Mouse (Mus musculus) adrenal gland, adult 18-20 months (tissue): ENCODE measurements around the gene Gpc4. TPM values are rescaled to one million over a fixed set of nuclear protein-coding genes. Genes with fewer than 3 reads are reported as not detected.

Source experiments
- DNase-seq, 2 experiments: peaks; one replicate each; pipeline ENCODE4 v3.0.0; 2021 to 2022; ENCODE audit warnings: low spot score in 2 of 2
- total RNA-seq, 2 experiments: library from RNA; stranded (reverse); gene quantifications; 1 replicate in 1 of 2; 2 replicates in 1 of 2; pipeline ENCODE4 v1.2.3; 2021

Gpc4 gene
- total RNA-seq, 2 experiments from 2014 or later, result 78.4 to 212 TPM

- DNase-seq, result no peak
These were observed 125.2 kb downstream of the Gpc4 start for GRCm38 (mm10) chrX:52039875-52040274.

GRCm38 (mm10) chrX:52030146-52030545, 134.9 kb downstream of the Gpc4 start:
- DNase-seq, result no peak

- peak in 1 of 2 experiments; percentile 19 for DNase-seq
These were observed 147.4 kb downstream of the Gpc4 start for GRCm38 (mm10) chrX:52017660-52018059.

Other genes with a start within 250 kb of the Gpc4 start
- not detected for gene 1700080O16Rik, start 192.5 kb downstream of the Gpc4 start, total RNA-seq